In the genomic region with DNA sequence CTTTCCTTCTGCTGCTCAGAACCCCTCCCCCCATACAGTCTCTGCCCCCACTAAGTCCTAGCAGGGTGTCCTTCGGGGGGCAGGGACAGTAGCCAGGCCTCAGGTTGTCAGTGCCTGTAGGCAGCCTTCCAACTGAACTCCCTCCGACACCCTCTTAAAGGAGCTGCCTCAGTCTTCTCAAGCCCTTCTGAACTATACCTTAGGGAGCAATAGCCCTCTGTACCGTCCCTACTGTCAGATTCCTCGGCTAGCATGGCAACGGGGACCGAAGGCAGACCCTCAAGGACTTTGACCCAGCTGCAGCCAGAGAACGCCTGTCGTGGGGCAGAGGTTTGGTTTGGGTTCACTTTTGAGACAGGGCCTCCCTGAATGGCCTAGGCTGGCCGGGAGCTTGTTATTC, we compare ENCODE assay signal across 19 mouse cellular contexts. TPM values are rescaled to one million over a fixed set of nuclear protein-coding genes. Genes with fewer than 3 reads are reported as not detected.
DNase-seq lines count a peak whose midpoint lies in the region; ATAC-seq lines count a peak whose summit lies in the region.
"Had no signal": no experiment of that assay in that cellular context is flagged by ENCODE, and none has a peak within 500 bp of the region (broad histone marks: within the 10 kb centered on the region; RNA-seq: fewer than 3 reads in every experiment).

No protein-coding gene starts in this region.

- no peaks in the 10 kb centered on the region for H3K36me3 ChIP-seq in heart, embryonic 10.5 days
- H3K36me3 ChIP-seq in kidney, embryonic 16.5 days (ENCODE audit: insufficient read depth, low read length) = no peaks in the 10 kb centered on the region
- H3K36me3 ChIP-seq in neural tube, embryonic 11.5 days (ENCODE audit: control insufficient read depth, insufficient read depth, low read length) = no peaks in the 10 kb centered on the region
- no peaks in the 10 kb centered on the region for H3K36me3 ChIP-seq in forebrain, embryonic 15.5 days
- H3K36me3 ChIP-seq: embryonic facial prominence, embryonic 12.5 days; heart, embryonic 12.5 days had no signal

- no peak overlapping the region for H3K4me3 ChIP-seq in heart, embryonic 10.5 days
- H3K4me3 ChIP-seq in kidney, embryonic 16.5 days (ENCODE audit: low read length) = no peak overlapping the region
- no peak overlapping the region for H3K4me3 ChIP-seq in neural tube, embryonic 11.5 days (ENCODE audit: low read depth, low read length)
- no peak overlapping the region for H3K4me3 ChIP-seq in forebrain, embryonic 15.5 days
- H3K4me3 ChIP-seq: embryonic facial prominence, embryonic 12.5 days; heart, embryonic 12.5 days had no signal

- peak; percentile 79 for DNase-seq in heart, adult 11 months
- DNase-seq in heart, embryonic 10.5 days (ENCODE audit: low spot score) = no peak
- no peak for DNase-seq in kidney, adult 11 months
- peak; percentile 5 for DNase-seq in neural tube, embryonic 11.5 days (ENCODE audit: low spot score)
- DNase-seq in neural tube, embryonic 10.5 days (ENCODE audit: extremely low spot score, low spot score) = no peak
- DNase-seq: cerebellum, adult 11 months; gastrocnemius, postnatal 10 days; kidney, postnatal 36 days; layer of hippocampus, postnatal 36 days; right cerebral cortex, adult 18-20 months had no signal

- H3K9me3 ChIP-seq in heart, embryonic 10.5 days = no peaks in the 10 kb centered on the region
- no peaks in the 10 kb centered on the region for H3K9me3 ChIP-seq in kidney, embryonic 16.5 days (ENCODE audit: low read length)
- no peaks in the 10 kb centered on the region for H3K9me3 ChIP-seq in neural tube, embryonic 11.5 days (ENCODE audit: control insufficient read depth, low read length)
- H3K9me3 ChIP-seq in forebrain, embryonic 15.5 days = no peaks in the 10 kb centered on the region
- H3K9me3 ChIP-seq: embryonic facial prominence, embryonic 12.5 days; heart, embryonic 12.5 days had no signal

- ATAC-seq in kidney, embryonic 16.5 days (ENCODE audit: low FRiP score, low TSS enrichment) = peak; percentile 46
- no peak for ATAC-seq in neural tube, embryonic 11.5 days (ENCODE audit: insufficient read depth, low FRiP score, low TSS enrichment)
- ATAC-seq in megakaryocyte, adult 5-6 weeks (ENCODE audit: poor library complexity, severe bottlenecking) = no peak
- no peak for ATAC-seq in forebrain, embryonic 15.5 days (replicated peaks)

- WGBS in heart, embryonic 10.5 days = 62% methylated on average over 9 of the region's 9 CpGs
- whole genome bisulfite sequencing in kidney, embryonic 16.5 days = 52% methylated on average over 9 of the region's 9 CpGs
- 62% methylated on average over 9 of the region's 9 CpGs for WGBS in neural tube, embryonic 11.5 days
- 71% methylated on average over 9 of the region's 9 CpGs for WGBS in forebrain, embryonic 15.5 days

- H3K9ac ChIP-seq in kidney, embryonic 16.5 days (replicated peaks; ENCODE audit: low read length) = no peak overlapping the region
- H3K9ac ChIP-seq in neural tube, embryonic 11.5 days (ENCODE audit: low read length) = no peak overlapping the region
- H3K9ac ChIP-seq in forebrain, embryonic 15.5 days (replicated peaks) = no peak overlapping the region
- H3K9ac ChIP-seq: embryonic facial prominence, embryonic 12.5 days; heart, embryonic 12.5 days had no signal

- no peak overlapping the region for H3K4me2 ChIP-seq in kidney, embryonic 16.5 days (replicated peaks; ENCODE audit: low read depth, low read length)
- H3K4me2 ChIP-seq in neural tube, embryonic 11.5 days (ENCODE audit: low read depth) = no peak overlapping the region
- H3K4me2 ChIP-seq in forebrain, embryonic 15.5 days (replicated peaks) = no peak overlapping the region
- H3K4me2 ChIP-seq: embryonic facial prominence, embryonic 12.5 days; heart, embryonic 12.5 days had no signal

- H3K4me1 ChIP-seq in heart, embryonic 10.5 days = peaks cover 24% of the 10 kb centered on the region
- H3K4me1 ChIP-seq in kidney, embryonic 16.5 days (ENCODE audit: insufficient read depth, low read length) = peaks cover 27% of the 10 kb centered on the region
- H3K4me1 ChIP-seq in neural tube, embryonic 11.5 days (ENCODE audit: control insufficient read depth, insufficient read depth, low read length) = peaks cover 4% of the 10 kb centered on the region; the same call in 1 of the 2 replicates
- H3K4me1 ChIP-seq in forebrain, embryonic 15.5 days = 0 out of 2 replicates have a peak, but pooled peaks cover 2% of the 10 kb centered on the region

- H3K27ac ChIP-seq in heart, embryonic 10.5 days = no peak overlapping the region
- H3K27ac ChIP-seq in kidney, embryonic 16.5 days (ENCODE audit: low read length) = peak overlapping the region; percentile 62
- H3K27ac ChIP-seq in neural tube, embryonic 11.5 days (ENCODE audit: low read depth, low read length) = no peak overlapping the region
- no peak overlapping the region for H3K27ac ChIP-seq in forebrain, embryonic 15.5 days (replicated peaks)

- H3K27me3 ChIP-seq in heart, embryonic 10.5 days (ENCODE audit: insufficient read depth, poor library complexity, severe bottlenecking) = no peaks in the 10 kb centered on the region
- no peaks in the 10 kb centered on the region for H3K27me3 ChIP-seq in kidney, embryonic 16.5 days (ENCODE audit: insufficient read depth, low read length)
- no peaks in the 10 kb centered on the region for H3K27me3 ChIP-seq in neural tube, embryonic 11.5 days (ENCODE audit: control insufficient read depth, insufficient read depth, low read length)
- H3K27me3 ChIP-seq in forebrain, embryonic 15.5 days = no peaks in the 10 kb centered on the region
- H3K27me3 ChIP-seq: embryonic facial prominence, embryonic 12.5 days; heart, embryonic 12.5 days had no signal

RNA-seq across cellular contexts. Expression of gene Mras, which starts 11.9 kb away (rescaled TPM):
- polyA plus RNA-seq in heart, embryonic 10.5 days (2016; fragmentation: Nextera tagmentation; extraction: Ambion mirVana) = 5.1 and 7.5 TPM in 2 replicates
- 10.7 and 15.7 TPM in 2 replicates for polyA plus RNA-seq in kidney, embryonic 16.5 days (2015; fragmentation: Nextera tagmentation; extraction: Ambion mirVana)
- polyA plus RNA-seq in neural tube, embryonic 11.5 days (2014; fragmentation: Nextera tagmentation; extraction: Ambion mirVana) = 16.3 and 17.5 TPM in 2 replicates
- 0.50 and 1.6 TPM in 2 replicates for total RNA-seq in megakaryocyte, adult 5-6 weeks (2015)
- total RNA-seq in megakaryocyte, adult 5-6 weeks (2017) = 0.41 and 0.48 TPM in 2 replicates
- polyA plus RNA-seq in forebrain, embryonic 15.5 days (2015; fragmentation: Nextera tagmentation; extraction: Ambion mirVana) = 58.8 and 59.5 TPM in 2 replicates
- total RNA-seq: megakaryocyte-erythroid progenitor cell, adult 5-6 weeks had no signal

RNA-seq across cellular contexts. Expression of gene Nme9, which starts 26.0 kb away (rescaled TPM):
- polyA plus RNA-seq in heart, embryonic 10.5 days (2016; fragmentation: Nextera tagmentation; extraction: Ambion mirVana) = not detected in 2 replicates
- polyA plus RNA-seq in kidney, embryonic 16.5 days (2015; fragmentation: Nextera tagmentation; extraction: Ambion mirVana) = 0.23 TPM in 1 of 2 replicates, not detected in the other
- polyA plus RNA-seq in neural tube, embryonic 11.5 days (2014; fragmentation: Nextera tagmentation; extraction: Ambion mirVana) = not detected in 2 replicates
- total RNA-seq in megakaryocyte, adult 5-6 weeks (2015) = not detected in 2 replicates
- total RNA-seq in megakaryocyte, adult 5-6 weeks (2017) = not detected in 2 replicates
- 1.0 and 1.6 TPM in 2 replicates for polyA plus RNA-seq in forebrain, embryonic 15.5 days (2015; fragmentation: Nextera tagmentation; extraction: Ambion mirVana)
- total RNA-seq: gastrocnemius, postnatal 10 days; hematopoietic stem cell, adult 5-6 weeks had no signal
- polyA plus RNA-seq: embryonic facial prominence, embryonic 12.5 days; heart, embryonic 12.5 days; limb, embryonic 11.5 days; stomach, embryonic 14.5 days had no signal

Comparison
In these comparisons a context has a peak if more than half of its experiments do, and no peak if none do; other contexts are left out.
1. DNase-seq: peak in heart, adult 11 months (single experiment) and neural tube, embryonic 11.5 days (single experiment); none in heart, embryonic 10.5 days (single experiment), kidney, adult 11 months (single experiment) and neural tube, embryonic 10.5 days (single experiment).